Mouse (Mus musculus) C2C12 (cell line): ENCODE results near the gene Sart3. TPM values are rescaled to one million over a fixed set of nuclear protein-coding genes. Genes with fewer than 3 reads are reported as not detected.

Experiments used
- H3K27me3 ChIP-seq: one replicate; pipeline ENCODE4 v1.6.1; 2011; ENCODE audit not compliant: control insufficient read depth, insufficient read depth, insufficient read length
- H3K36me3 ChIP-seq: one replicate; pipeline ENCODE4 v1.6.1; 2011; ENCODE audit not compliant: control insufficient read depth, insufficient read depth
- H3K4me3 ChIP-seq: one replicate; pipeline ENCODE4 v1.5.1; 2011; ENCODE audit warnings: mild to moderate bottlenecking, control low read depth; ENCODE audit not compliant: poor library complexity, insufficient read depth, severe bottlenecking
- H3K79me2 ChIP-seq: one replicate; pipeline ENCODE4 v1.6.1; 2011; ENCODE audit not compliant: control insufficient read depth, insufficient read depth
- H3K79me3 ChIP-seq: one replicate; pipeline ENCODE4 v1.6.1; 2011; ENCODE audit warnings: low read depth, control low read depth
- H3ac ChIP-seq: one replicate; pipeline ENCODE3; 2011; ENCODE audit warnings: low read depth; ENCODE audit not compliant: control insufficient read depth, insufficient read length
- CEBPB ChIP-seq: IDR thresholded peaks from one replicate; pipeline ENCODE4 v1.6.1; 2011; ENCODE audit warnings: low read depth, mild to moderate bottlenecking, control low read depth, moderate library complexity
- CTCF ChIP-seq: IDR thresholded peaks from one replicate; pipeline ENCODE4 v1.5.1; 2011; ENCODE audit not compliant: control insufficient read depth, insufficient read depth, insufficient read length
- FOSL1 ChIP-seq: IDR thresholded peaks from one replicate; pipeline ENCODE4 v1.8.0; 2011; ENCODE audit warnings: mild to moderate bottlenecking, low read length; ENCODE audit not compliant: poor library complexity, insufficient read depth, severe bottlenecking
- MAX ChIP-seq: IDR thresholded peaks from one replicate; pipeline ENCODE4 v1.6.1; 2011; ENCODE audit warnings: mild to moderate bottlenecking, control low read depth
- MYOD1 ChIP-seq: IDR thresholded peaks from one replicate; pipeline ENCODE4 v1.6.1; 2011; ENCODE audit warnings: low read depth; ENCODE audit not compliant: control insufficient read depth, insufficient read length
- MYOG ChIP-seq: IDR thresholded peaks from one replicate; pipeline ENCODE4 v1.6.1; 2011; ENCODE audit not compliant: control insufficient read depth, insufficient read length; ENCODE audit errors: extremely low read depth
- USF1 ChIP-seq: IDR thresholded peaks from one replicate; pipeline ENCODE4 v1.6.1; 2011; ENCODE audit warnings: low read depth, mild to moderate bottlenecking, control low read depth, moderate library complexity
- polyA plus RNA-seq: library from polyadenylated mRNA; unstranded; fragments of >200 nt; fragmentation: generic; extraction: Trizol; gene quantifications from one replicate; pipeline ENCODE4 v1.2.1, GENCODE M21; 2012; ENCODE audit warnings: missing spikeins

The Sart3 gene
- polyA plus RNA-seq, 1 experiment, result 53.4 TPM

DNA sequence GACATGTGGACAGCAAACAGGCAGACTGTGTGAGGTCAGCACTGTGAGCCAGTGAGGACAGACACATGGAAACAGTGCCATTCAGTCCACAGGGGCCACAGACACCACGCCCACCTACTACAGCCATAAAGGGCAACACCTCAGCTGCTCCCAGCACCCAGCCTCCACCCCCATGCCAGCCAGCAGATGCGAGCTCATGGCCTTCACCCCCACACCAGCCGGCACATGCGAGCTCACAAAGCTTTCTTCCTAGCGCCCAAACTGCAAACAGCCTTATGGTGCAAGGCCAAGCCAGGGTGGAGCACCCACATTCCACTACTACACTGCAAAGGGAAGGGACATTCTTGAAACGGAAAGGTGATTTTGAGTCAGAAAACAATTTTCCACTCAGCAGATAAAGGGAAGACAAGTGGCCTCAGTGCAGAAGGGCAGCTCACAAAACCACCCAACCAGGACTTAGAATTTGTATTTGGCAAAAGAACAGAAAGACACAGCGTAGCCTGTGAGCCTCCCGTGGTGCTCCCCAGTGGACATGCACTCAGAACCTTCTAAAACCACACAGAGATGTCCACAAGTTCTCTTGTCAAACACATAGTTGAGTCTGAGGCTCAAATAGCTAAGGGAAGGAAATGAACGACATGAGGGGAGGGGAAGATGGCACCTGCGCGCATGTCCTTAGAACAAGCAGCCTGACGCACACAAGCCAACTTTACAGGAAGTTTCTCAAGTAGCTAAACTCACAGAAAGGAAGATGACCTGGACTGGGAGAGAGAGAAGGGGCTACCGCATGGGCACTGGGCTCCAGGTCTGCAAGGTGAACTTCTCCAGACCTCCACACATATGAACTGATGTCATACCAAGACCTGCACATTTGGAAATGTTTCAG is 6.4 kb downstream of the Sart3 start:
- H3K27me3 ChIP-seq, result no peaks in the 10 kb centered on the region
- peaks cover 89% of the 10 kb centered on the region for H3K79me2 ChIP-seq
- H3ac ChIP-seq, result no peak overlapping the region
- H3K79me3 ChIP-seq, result peaks cover 81% of the 10 kb centered on the region
- TF ChIP-seq USF1, result no peak
- no peak for TF ChIP-seq MAX
- TF ChIP-seq FOSL1, result no peak
- no peak for TF ChIP-seq MYOD1
- TF ChIP-seq CEBPB, result no peak
- TF ChIP-seq MYOG, result no peak
- no peak for TF ChIP-seq CTCF
- H3K36me3 ChIP-seq, result peaks cover 50% of the 10 kb centered on the region
- H3K4me3 ChIP-seq, result no peak overlapping the region

DNA sequence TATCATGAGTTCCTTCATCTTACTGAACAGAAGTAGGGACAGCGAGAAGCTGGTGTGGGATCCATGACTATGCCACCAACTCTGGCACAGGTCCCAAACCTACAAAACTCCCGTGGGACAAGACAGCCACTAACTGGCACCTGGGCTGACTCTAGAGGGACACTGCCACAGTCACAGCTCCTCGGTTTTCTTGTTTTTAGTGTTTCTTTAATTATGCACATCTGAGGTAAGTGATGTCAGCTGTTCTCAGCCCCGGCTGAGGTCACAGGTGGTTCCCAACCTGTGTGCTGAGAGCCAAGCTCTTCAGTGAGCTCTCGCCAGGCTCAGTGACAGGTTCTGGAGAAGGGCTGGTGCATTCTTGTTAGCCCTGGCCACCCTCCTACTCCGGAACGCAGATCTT is 7.9 kb downstream of the Sart3 start:
- Histone ChIP-seq H3K36me3 (peaks cover 60% of the 10 kb centered on the region), H3ac (no peak overlapping the region)

DNA sequence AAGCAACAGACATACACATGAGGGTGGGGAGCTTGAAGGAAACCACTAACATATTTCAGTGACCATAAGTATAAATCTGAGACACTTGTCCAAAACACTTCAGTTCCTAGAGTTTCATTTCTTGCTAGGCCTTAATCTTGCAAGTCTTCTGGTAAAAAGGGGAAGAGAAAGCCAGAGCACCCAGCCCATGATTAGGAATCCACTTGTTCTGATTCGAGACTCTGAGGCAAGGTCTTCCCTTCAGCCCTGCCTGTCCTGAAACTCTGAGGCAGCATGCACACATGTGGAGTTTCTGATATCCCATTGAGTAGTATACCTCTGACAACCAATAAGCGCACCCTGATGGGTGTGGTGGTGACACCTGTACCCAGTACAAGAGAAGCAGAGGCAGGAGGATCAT is 10.7 kb downstream of the Sart3 start:
- H3K4me3 ChIP-seq, result no peak overlapping the region
- peaks cover 85% of the 10 kb centered on the region for H3K79me2 ChIP-seq
- TF ChIP-seq CEBPB, result no peak
- TF ChIP-seq CTCF, result no peak
- TF ChIP-seq USF1, result no peak
- no peak for TF ChIP-seq MYOG
- H3K36me3 ChIP-seq, result peaks cover 70% of the 10 kb centered on the region
- H3K27me3 ChIP-seq, result no peaks in the 10 kb centered on the region
- peaks cover 47% of the 10 kb centered on the region for H3K79me3 ChIP-seq
- H3ac ChIP-seq, result no peak overlapping the region

More for the DNA sequence above, 7.9 kb downstream of the Sart3 start:
- no peaks in the 10 kb centered on the region for H3K27me3 ChIP-seq
- peaks cover 85% of the 10 kb centered on the region for H3K79me2 ChIP-seq
- peaks cover 70% of the 10 kb centered on the region for H3K79me3 ChIP-seq
- TF ChIP-seq CTCF, result no peak
- no peak overlapping the region for H3K4me3 ChIP-seq

DNA sequence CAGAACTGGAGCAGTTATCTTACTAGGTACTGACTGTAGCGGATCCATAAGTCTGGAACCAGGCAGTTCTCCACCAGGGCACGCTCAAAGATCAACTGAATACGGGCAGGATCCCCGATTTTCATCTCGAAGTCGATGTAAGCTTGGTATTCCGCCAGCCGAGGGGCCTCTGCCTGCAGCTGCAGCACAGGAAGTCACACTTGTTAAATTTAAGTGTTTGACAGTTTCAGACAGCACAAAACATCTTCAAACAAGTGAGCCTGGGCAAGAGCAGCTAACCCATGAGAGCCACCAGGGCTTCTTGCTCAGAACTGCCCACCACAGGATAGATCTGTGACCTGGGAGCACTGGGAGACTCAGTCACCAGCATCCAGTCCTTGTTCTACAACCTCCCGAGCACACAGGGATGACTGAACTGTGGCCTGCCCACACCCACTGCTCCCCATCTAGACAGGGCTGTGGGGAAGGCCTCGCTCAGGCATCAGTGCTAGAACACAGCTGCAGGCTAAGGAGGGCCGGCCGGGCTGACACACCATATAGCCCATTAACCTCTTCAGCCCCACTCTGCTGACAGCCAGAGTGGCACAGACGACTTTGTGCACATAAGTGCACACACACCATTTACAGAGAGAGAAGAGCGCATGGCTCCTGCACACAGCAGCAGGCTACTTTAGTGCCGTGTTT is 16.8 kb downstream of the Sart3 start:
- Histone ChIP-seq H3K79me2 (peaks cover 44% of the 10 kb centered on the region), H3ac (no peak overlapping the region), H3K79me3 (peaks cover 9% of the 10 kb centered on the region), H3K27me3 (no peaks in the 10 kb centered on the region), H3K4me3 (no peak overlapping the region), H3K36me3 (peaks cover 96% of the 10 kb centered on the region)
- TF ChIP-seq MAX (no peak), CEBPB (no peak), CTCF (no peak), FOSL1 (no peak), MYOD1 (no peak), MYOG (no peak), USF1 (no peak)

DNA sequence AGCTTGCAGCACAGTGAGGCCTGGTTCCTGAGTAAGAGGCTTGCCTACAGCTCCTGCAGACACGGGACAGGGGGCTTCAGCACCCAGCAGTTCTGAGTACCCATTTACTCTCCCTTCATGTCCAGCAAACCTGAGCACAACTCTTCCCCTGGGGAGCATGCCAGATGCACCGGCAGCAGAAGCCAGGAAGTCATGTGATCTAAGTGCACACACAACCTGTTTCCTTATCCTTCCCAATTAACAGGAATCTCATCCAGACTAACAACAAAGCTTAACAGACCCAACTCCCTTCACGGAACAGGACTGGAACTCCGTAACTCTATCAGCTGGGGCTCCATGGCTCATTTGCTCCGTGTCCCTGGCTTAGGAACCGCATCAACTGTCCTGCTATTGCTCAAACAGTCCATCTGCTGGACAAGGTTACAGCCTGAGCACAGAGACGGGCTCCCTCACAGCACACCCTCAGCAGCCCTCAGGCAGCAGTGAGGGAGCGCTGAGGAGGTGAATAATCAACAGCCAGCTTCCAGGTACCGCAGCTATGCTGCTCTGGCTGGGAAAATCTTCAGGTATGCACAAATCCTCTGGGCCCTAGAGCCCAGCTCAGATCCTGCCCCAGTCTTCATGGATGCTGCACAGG is 20.7 kb downstream of the Sart3 start:
- no peak for TF ChIP-seq CEBPB
- no peak for TF ChIP-seq MYOG
- TF ChIP-seq CTCF, result no peak
- TF ChIP-seq MAX, result no peak
- no peak for TF ChIP-seq MYOD1
- no peak for TF ChIP-seq USF1
- no peak for TF ChIP-seq FOSL1
- peaks cover 94% of the 10 kb centered on the region for H3K36me3 ChIP-seq
- no peak overlapping the region for H3K4me3 ChIP-seq
- H3K79me3 ChIP-seq, result no peaks in the 10 kb centered on the region
- peaks cover 6% of the 10 kb centered on the region for H3K79me2 ChIP-seq
- no peak overlapping the region for H3ac ChIP-seq
- H3K27me3 ChIP-seq, result no peaks in the 10 kb centered on the region
